Mouse (Mus musculus): ENCODE results near the gene Sgpl1. TPM values are rescaled to one million over a fixed set of nuclear protein-coding genes. Genes with fewer than 3 reads are reported as not detected.

Gene Sgpl1
- polyA plus RNA-seq, 1 experiment from 2014 or later, result 72.4 TPM

DNA sequence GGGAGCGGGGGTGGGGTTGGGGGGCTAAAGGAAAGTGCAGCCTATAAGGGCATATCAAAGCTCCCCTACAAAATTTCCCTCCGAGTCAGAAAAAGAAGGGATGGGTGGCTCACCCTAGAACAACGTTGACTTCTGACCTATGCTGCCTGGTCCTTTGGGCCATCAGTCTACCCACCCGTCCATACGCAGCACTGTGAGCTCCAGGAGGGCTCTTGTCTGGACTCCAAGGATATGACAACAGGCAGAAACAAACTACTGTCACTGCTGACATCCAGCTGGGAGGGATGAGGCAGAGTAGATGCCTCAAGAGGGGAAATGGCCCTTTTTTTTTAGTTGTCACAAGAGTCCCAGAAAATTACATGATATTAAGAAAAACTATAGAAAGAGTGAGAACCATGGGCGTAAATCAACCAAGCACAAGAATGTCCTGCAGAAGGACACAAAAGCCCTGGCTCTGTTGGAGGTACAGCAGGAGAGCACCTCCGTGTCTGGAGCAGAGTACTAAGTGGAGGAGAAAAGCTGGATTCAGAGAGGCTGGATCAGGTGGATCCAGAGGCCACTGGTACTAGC is 28.8 kb upstream of the Sgpl1 start:
- Histone ChIP-seq H3K9ac (ENCODE audit: low read depth, low read length) (no peak overlapping the region), H3K9me3 (ENCODE audit: control insufficient read depth, low read length) (no peaks in the 10 kb centered on the region), H3K4me3 (ENCODE audit: low read length) (no peak overlapping the region), H3K36me3 (ENCODE audit: control insufficient read depth, insufficient read depth, low read length) (no peaks in the 10 kb centered on the region), H3K4me1 (ENCODE audit: control insufficient read depth, insufficient read depth, low read length) (no peaks in the 10 kb centered on the region), H3K4me2 (replicated peaks; ENCODE audit: low read depth, low read length) (peak overlapping the region; percentile 15), H3K27ac (ENCODE audit: low read depth, low read length) (no peak overlapping the region), H3K27me3 (ENCODE audit: control insufficient read depth, insufficient read depth, low read length) (peaks cover 5% of the 10 kb centered on the region; the same call in 1 of the 2 replicates)
- WGBS, result 53% methylated on average over 7 of the region's 7 CpGs
- no peak for ATAC-seq (ENCODE audit: low FRiP score, low TSS enrichment)

DNA sequence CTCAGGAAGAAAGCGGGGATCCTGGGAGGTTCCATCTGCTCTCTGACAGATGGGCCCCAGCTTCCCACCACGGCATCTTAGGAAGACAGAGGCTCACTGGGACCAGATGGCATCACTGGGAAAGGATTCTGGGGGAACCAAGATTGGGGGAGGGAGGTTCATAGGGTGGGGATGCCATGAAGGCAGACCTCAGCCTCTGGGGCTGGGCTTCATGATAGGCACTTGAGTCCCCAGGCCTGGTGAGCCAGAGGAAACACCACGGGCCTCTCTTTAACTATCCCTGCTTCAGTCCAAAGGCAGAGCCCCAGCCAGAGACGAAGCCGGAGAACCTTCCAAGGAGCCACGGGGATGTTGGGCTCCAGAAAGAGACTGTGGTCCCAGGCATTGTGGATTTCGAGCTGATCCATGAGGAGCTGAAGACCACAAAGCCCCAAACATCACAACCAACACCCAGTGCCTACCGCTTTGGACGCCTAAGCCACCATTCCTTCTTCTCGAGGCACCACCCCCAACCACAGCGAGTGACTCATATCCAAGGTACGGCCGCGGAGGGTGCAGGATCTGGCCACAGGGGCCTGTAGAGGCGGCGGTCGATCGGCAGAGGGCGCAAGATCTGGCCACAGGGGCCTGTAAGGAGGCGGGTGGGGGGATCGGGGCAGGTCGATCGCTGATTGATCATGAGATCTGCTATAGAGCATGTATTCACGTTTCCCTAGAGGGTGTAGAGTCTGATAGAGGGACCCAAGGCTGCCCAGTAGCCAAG is 28.1 kb upstream of the Sgpl1 start:
- no peaks in the 10 kb centered on the region for H3K9me3 ChIP-seq (ENCODE audit: control insufficient read depth, low read length)
- H3K9ac ChIP-seq (ENCODE audit: low read depth, low read length), result no peak overlapping the region
- no peak overlapping the region for H3K27ac ChIP-seq (ENCODE audit: low read depth, low read length)
- H3K36me3 ChIP-seq (ENCODE audit: control insufficient read depth, insufficient read depth, low read length), result no peaks in the 10 kb centered on the region
- peak overlapping the region; percentile 15 for H3K4me2 ChIP-seq (replicated peaks; ENCODE audit: low read depth, low read length)
- H3K27me3 ChIP-seq (ENCODE audit: control insufficient read depth, insufficient read depth, low read length), result peaks cover 5% of the 10 kb centered on the region; the same call in 1 of the 2 replicates
- 15% methylated on average over 24 of the region's 24 CpGs for WGBS
- ATAC-seq (ENCODE audit: low FRiP score, low TSS enrichment), result no peak
- no peak overlapping the region for H3K4me3 ChIP-seq (ENCODE audit: low read length)
- H3K4me1 ChIP-seq (ENCODE audit: control insufficient read depth, insufficient read depth, low read length), result no peaks in the 10 kb centered on the region

DNA sequence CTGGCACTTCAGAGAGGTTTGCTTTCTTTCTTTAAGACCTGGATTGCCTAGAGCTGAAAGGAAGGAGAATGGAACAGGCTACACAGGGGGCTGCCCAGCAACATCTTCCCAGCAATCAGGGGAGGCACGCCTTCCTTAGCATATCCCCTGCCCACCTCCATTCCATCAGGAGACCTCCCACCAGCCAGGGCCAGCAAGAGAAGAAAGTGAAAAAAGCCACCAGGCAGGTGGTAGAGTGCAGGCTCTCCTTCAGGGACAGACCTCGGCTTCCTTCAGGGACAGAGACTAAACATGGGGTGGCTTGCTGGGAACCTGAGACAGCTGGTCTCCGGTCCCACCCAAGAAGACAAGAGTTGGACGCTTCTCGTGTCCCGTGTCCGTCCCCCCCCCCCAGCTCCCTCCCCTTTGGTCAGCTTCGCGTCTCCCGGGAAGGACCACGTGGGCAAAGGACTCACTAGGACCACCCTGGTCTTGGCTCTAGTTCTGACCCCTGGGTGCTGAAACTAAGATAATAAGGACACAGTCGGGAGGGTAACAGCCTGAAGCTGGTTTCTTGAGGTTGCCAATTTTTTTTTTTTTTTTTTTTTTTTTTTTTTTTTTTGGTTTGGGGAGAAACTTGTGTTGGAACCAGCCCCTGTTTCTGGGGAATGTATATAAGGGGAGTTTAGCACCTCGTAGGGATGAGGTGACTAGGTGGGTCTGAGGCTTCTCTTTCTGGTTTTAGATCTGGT is 27.4 kb upstream of the Sgpl1 start:
- no peak for ATAC-seq (ENCODE audit: low FRiP score, low TSS enrichment)
- 41% methylated on average over 12 of the region's 13 CpGs for WGBS

DNA sequence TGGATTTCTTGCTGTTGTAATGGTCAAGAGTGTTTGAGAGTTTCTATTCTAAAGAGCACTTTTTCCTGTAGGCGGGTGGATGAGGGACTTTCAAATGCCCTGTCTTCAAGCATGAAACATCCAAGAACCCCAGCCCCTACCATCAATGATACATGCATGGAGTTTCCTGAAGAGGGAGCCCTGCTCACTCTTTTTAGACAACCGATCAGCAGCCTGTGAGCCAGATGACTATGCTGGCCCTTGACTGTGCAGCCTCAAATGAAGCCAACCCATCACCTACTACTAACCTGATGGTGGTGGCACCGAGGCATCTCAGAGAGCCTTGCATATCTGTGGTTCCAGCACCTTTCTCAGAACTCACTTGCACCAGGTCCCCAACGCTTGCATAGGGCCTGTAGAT is 25.0 kb upstream of the Sgpl1 start:
- no peaks in the 10 kb centered on the region for H3K4me1 ChIP-seq (ENCODE audit: control insufficient read depth, insufficient read depth, low read length)
- H3K27me3 ChIP-seq (ENCODE audit: control insufficient read depth, insufficient read depth, low read length), result peaks cover 9% of the 10 kb centered on the region; the same call in 1 of the 2 replicates
- no peak for ATAC-seq (ENCODE audit: low FRiP score, low TSS enrichment)
- no peaks in the 10 kb centered on the region for H3K36me3 ChIP-seq (ENCODE audit: control insufficient read depth, insufficient read depth, low read length)
- 79% methylated on average over 4 of the region's 4 CpGs for WGBS
- no peak overlapping the region for H3K4me3 ChIP-seq (ENCODE audit: low read length)
- H3K9ac ChIP-seq (ENCODE audit: low read depth, low read length), result no peak overlapping the region
- no peaks in the 10 kb centered on the region for H3K9me3 ChIP-seq (ENCODE audit: control insufficient read depth, low read length)
- H3K4me2 ChIP-seq (replicated peaks; ENCODE audit: low read depth, low read length), result no peak overlapping the region
- no peak overlapping the region for H3K27ac ChIP-seq (ENCODE audit: low read depth, low read length)

More for the DNA sequence above, 27.4 kb upstream of the Sgpl1 start:
- no peaks in the 10 kb centered on the region for H3K36me3 ChIP-seq (ENCODE audit: control insufficient read depth, insufficient read depth, low read length)
- peaks cover 5% of the 10 kb centered on the region; the same call in 1 of the 2 replicates for H3K27me3 ChIP-seq (ENCODE audit: control insufficient read depth, insufficient read depth, low read length)
- H3K4me3 ChIP-seq (ENCODE audit: low read length), result no peak overlapping the region
- H3K4me1 ChIP-seq (ENCODE audit: control insufficient read depth, insufficient read depth, low read length), result no peaks in the 10 kb centered on the region
- no peak overlapping the region for H3K4me2 ChIP-seq (replicated peaks; ENCODE audit: low read depth, low read length)
- H3K27ac ChIP-seq (ENCODE audit: low read depth, low read length), result no peak overlapping the region
- no peaks in the 10 kb centered on the region for H3K9me3 ChIP-seq (ENCODE audit: control insufficient read depth, low read length)
- H3K9ac ChIP-seq (ENCODE audit: low read depth, low read length), result no peak overlapping the region

DNA sequence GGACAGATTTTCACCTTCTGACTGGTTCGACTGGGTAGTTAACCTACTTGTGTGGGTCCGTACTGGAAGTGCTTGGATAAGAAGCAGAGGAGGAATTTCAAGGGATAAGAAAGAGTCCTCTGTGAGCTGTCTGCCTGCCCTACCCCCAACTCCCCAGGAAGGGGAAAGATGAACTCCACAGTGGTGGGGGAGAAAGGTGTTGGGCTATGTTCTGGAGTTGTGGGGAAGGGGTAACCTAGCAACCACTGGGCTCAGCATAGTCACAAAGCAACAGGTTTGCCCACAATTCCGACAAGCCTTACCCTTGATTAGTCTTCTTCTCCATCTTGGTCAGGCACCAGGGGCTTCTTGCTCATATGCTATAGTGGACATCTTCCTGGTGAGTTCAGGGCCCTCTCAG is 24.2 kb upstream of the Sgpl1 start, which contains the start of gene Tbata:
TSS of gene Tbata (plus strand) at position 301 of the 400 bp plus-strand sequence.
- 75% methylated on average over 3 of the region's 3 CpGs for WGBS

DNA sequence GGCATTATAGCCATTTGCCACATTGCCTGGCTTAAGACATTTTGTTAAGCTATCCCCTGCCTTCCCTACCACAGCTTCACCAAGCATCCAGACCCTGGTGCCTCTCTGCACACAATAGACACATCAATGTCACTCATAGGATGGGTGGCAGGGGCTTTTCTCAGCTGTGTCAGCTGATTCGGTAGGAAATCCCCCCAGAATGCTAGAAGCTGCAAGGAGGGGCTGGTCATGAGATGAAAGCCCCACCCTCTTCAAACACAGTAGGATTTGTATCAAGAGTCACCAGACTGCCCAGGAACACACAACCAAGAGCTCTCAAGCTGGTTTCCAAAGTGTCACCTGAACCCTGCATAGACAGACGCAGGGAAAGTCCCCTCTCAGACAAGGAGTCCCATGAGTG is 20.9 kb upstream of the Sgpl1 start:
- H3K9ac ChIP-seq (ENCODE audit: low read depth, low read length), result no peak overlapping the region
- no peaks in the 10 kb centered on the region for H3K9me3 ChIP-seq (ENCODE audit: control insufficient read depth, low read length)
- H3K27ac ChIP-seq (ENCODE audit: low read depth, low read length), result no peak overlapping the region
- H3K36me3 ChIP-seq (ENCODE audit: control insufficient read depth, insufficient read depth, low read length), result no peaks in the 10 kb centered on the region
- 0 out of 2 replicates have a peak, but pooled peaks cover 4% of the 10 kb centered on the region for H3K27me3 ChIP-seq (ENCODE audit: control insufficient read depth, insufficient read depth, low read length)
- H3K4me2 ChIP-seq (replicated peaks; ENCODE audit: low read depth, low read length), result no peak overlapping the region
- WGBS, result 64% methylated on average over 2 of the region's 2 CpGs
- H3K4me1 ChIP-seq (ENCODE audit: control insufficient read depth, insufficient read depth, low read length), result no peaks in the 10 kb centered on the region
- H3K4me3 ChIP-seq (ENCODE audit: low read length), result no peak overlapping the region
- ATAC-seq (ENCODE audit: low FRiP score, low TSS enrichment), result no peak

More for the DNA sequence above, 24.2 kb upstream of the Sgpl1 start, which contains the start of gene Tbata:
- Histone ChIP-seq H3K9ac (ENCODE audit: low read depth, low read length) (no peak within 1 kb of the TSS), H3K4me1 (ENCODE audit: control insufficient read depth, insufficient read depth, low read length) (no peaks in the 10 kb centered on the region), H3K27me3 (ENCODE audit: control insufficient read depth, insufficient read depth, low read length) (peaks cover 9% of the 10 kb centered on the region; the same call in 1 of the 2 replicates), H3K4me2 (replicated peaks; ENCODE audit: low read depth, low read length) (no peak within 1 kb of the TSS), H3K36me3 (ENCODE audit: control insufficient read depth, insufficient read depth, low read length) (no peaks in the 10 kb centered on the region), H3K27ac (ENCODE audit: low read depth, low read length) (no peak within 1 kb of the TSS), H3K9me3 (ENCODE audit: control insufficient read depth, low read length) (no peaks in the 10 kb centered on the region), H3K4me3 (ENCODE audit: low read length) (no peak within 1 kb of the TSS)
- no peak for ATAC-seq (ENCODE audit: low FRiP score, low TSS enrichment)

DNA sequence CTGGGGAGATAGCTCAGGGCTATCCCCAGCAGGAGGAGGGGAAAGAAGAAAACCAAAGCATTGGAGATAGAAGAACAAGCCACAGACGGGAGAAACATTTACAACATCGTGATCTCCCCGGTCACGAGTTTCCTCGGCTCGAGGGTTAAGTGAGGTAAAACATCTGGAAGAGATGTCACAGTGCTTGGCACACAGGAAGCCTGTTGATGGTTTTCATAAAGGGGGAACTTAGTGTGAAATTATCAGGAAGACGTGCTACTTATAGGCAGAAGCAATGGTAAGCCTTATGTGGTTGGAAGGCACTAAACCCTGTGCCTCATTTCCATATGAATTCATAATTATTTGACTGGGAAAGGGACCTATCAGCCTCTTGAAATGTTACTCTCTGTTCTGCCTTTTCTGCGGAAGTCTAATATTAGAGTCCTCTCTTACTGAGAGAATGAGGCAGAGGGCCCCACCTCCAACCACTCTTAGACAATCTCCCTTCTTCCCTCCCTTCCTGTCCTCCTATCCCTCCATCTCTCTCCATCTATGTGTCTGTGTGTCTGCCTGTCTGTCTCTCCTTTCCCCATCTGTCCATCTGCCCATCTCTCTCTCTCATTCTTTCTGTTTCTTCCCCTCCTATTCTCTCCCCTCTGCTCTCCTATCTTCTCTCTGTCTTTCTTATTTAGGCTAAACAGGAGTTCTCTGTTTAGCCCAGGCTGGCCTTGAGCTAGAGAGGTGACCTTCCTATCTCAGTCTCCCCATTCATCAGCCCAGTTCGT is 20.0 kb upstream of the Sgpl1 start:
- WGBS, result 39% methylated on average over 9 of the region's 9 CpGs
- H3K27ac ChIP-seq (ENCODE audit: low read depth, low read length), result no peak overlapping the region
- no peak for ATAC-seq (ENCODE audit: low FRiP score, low TSS enrichment)
- no peaks in the 10 kb centered on the region for H3K9me3 ChIP-seq (ENCODE audit: control insufficient read depth, low read length)
- no peaks in the 10 kb centered on the region for H3K4me1 ChIP-seq (ENCODE audit: control insufficient read depth, insufficient read depth, low read length)
- H3K36me3 ChIP-seq (ENCODE audit: control insufficient read depth, insufficient read depth, low read length), result no peaks in the 10 kb centered on the region
- H3K27me3 ChIP-seq (ENCODE audit: control insufficient read depth, insufficient read depth, low read length), result 0 out of 2 replicates have a peak, but pooled peaks cover 4% of the 10 kb centered on the region
- no peak overlapping the region for H3K4me2 ChIP-seq (replicated peaks; ENCODE audit: low read depth, low read length)
- H3K9ac ChIP-seq (ENCODE audit: low read depth, low read length), result no peak overlapping the region
- no peak overlapping the region for H3K4me3 ChIP-seq (ENCODE audit: low read length)

GRCm38 (mm10) chr10:61162366-61162765 is 14.9 kb upstream of the Sgpl1 start:
- ATAC-seq (ENCODE audit: low FRiP score, low TSS enrichment), result no peak
- 37% methylated on average over 3 of the region's 3 CpGs for WGBS
- H3K27ac ChIP-seq (ENCODE audit: low read depth, low read length), result no peak overlapping the region
- H3K36me3 ChIP-seq (ENCODE audit: control insufficient read depth, insufficient read depth, low read length), result no peaks in the 10 kb centered on the region
- H3K4me2 ChIP-seq (replicated peaks; ENCODE audit: low read depth, low read length), result no peak overlapping the region
- H3K9me3 ChIP-seq (ENCODE audit: control insufficient read depth, low read length), result no peaks in the 10 kb centered on the region
- H3K4me3 ChIP-seq (ENCODE audit: low read length), result no peak overlapping the region
- no peaks in the 10 kb centered on the region for H3K4me1 ChIP-seq (ENCODE audit: control insufficient read depth, insufficient read depth, low read length)
- H3K9ac ChIP-seq (ENCODE audit: low read depth, low read length), result no peak overlapping the region
- H3K27me3 ChIP-seq (ENCODE audit: control insufficient read depth, insufficient read depth, low read length), result no peaks in the 10 kb centered on the region
